ENCODE assay signal across 12 mouse cellular contexts in genomic region chr8:22013034-22013707, GRCm38 (mm10). TPM values are rescaled to one million over a fixed set of nuclear protein-coding genes. Genes with fewer than 3 reads are reported as not detected.
DNase-seq lines count a peak whose midpoint lies in the region; ATAC-seq and TF ChIP-seq lines count a peak whose summit lies in the region.
"Had no signal": no experiment of that assay in that cellular context is flagged by ENCODE, and none has a peak within 500 bp of the region (broad histone marks: within the 10 kb centered on the region; RNA-seq: fewer than 3 reads in every experiment).

No protein-coding gene starts in this region.

- H3K4me3 ChIP-seq in left cerebral cortex, adult 2 months = peak overlapping the region; percentile 36
- peak overlapping the region; percentile 17; the same call in 1 of the 2 replicates for H3K4me3 ChIP-seq in forebrain, embryonic 14.5 days (ENCODE audit: low read depth, low read length)
- H3K4me3 ChIP-seq: heart, embryonic 13.5 days had no signal

- no peaks in the 10 kb centered on the region for H3K9me3 ChIP-seq in forebrain, embryonic 14.5 days (replicated peaks; ENCODE audit: control insufficient read depth, low read length)
- H3K9me3 ChIP-seq: heart, embryonic 13.5 days had no signal

- peak overlapping the region; percentile 44 for H3K4me2 ChIP-seq in forebrain, embryonic 14.5 days (ENCODE audit: low read length)
- H3K4me2 ChIP-seq: heart, embryonic 13.5 days; lung, embryonic 14.5 days had no signal

- no peaks in the 10 kb centered on the region for H3K27me3 ChIP-seq in forebrain, embryonic 14.5 days (replicated peaks; ENCODE audit: control insufficient read depth, insufficient read depth, low read length)
- H3K27me3 ChIP-seq: heart, embryonic 13.5 days had no signal

- WGBS in forebrain, embryonic 14.5 days = 13% methylated on average over 24 of the region's 24 CpGs

- TF ChIP-seq CTCF in left cerebral cortex, adult 2 months (IDR thresholded peaks at IDR 0.05) = no peak
- no peak for TF ChIP-seq CTCF in brain, embryonic 14.5 days (IDR thresholded peaks at IDR 0.05; ENCODE audit: borderline replicate concordance, extremely low read depth, insufficient read depth, insufficient read length)

- H3K4me1 ChIP-seq in forebrain, embryonic 14.5 days (ENCODE audit: control insufficient read depth, insufficient read depth, low read length) = no peaks in the 10 kb centered on the region
- H3K4me1 ChIP-seq: heart, embryonic 13.5 days had no signal

- DNase-seq in left cerebral cortex, adult 2 months (ENCODE audit: extremely low spot score in 1 of 2, low spot score in 2 of 2) = no peak
- DNase-seq in left cerebral cortex, postnatal 25 days (ENCODE audit: low spot score in 2 of 2) = no peak
- DNase-seq in brain, embryonic 14.5 days (ENCODE audit: low read depth) = peak; percentile 31
- peak; percentile 39 for DNase-seq in forebrain, embryonic 14.5 days (ENCODE audit: low spot score)
- peak; percentile 82 for DNase-seq in retina, postnatal 1 day
- no peak for DNase-seq in cerebellum, adult 11-12 months
- DNase-seq in layer of hippocampus, adult 9-10 months (ENCODE audit: low spot score) = no peak
- no peak for DNase-seq in cerebellum, adult 9-11 months
- DNase-seq: cerebellum, adult 2 months; kidney, postnatal 36 days; lung, embryonic 14.5 days had no signal

- TF ChIP-seq POLR2A in brain, embryonic 14.5 days (IDR thresholded peaks at IDR 0.05; ENCODE audit: borderline replicate concordance, extremely low read depth, insufficient read depth, insufficient read length, poor library complexity, severe bottlenecking) = no peak

- no peaks in the 10 kb centered on the region for H3K36me3 ChIP-seq in forebrain, embryonic 14.5 days (ENCODE audit: control insufficient read depth, insufficient read depth, low read length)
- H3K36me3 ChIP-seq: heart, embryonic 13.5 days had no signal

- peak; percentile 64; the same call in 1 of the 2 replicates for ATAC-seq in forebrain, embryonic 14.5 days

- no peak overlapping the region for H3K27ac ChIP-seq in left cerebral cortex, adult 2 months
- H3K27ac ChIP-seq in forebrain, embryonic 14.5 days (ENCODE audit: low read depth, low read length) = no peak overlapping the region
- H3K27ac ChIP-seq: heart, embryonic 13.5 days had no signal

- intact Hi-C loops in left cerebral cortex, adult 2 months (cut with DNase I) = no loop called here
- intact Hi-C loops in left cerebral cortex, postnatal 25 days (cut with DNase I) = no loop called here

- H3K9ac ChIP-seq in forebrain, embryonic 14.5 days (ENCODE audit: low read length) = no peak overlapping the region
- H3K9ac ChIP-seq: heart, embryonic 13.5 days; lung, embryonic 14.5 days had no signal

RNA-seq across cellular contexts. Expression of gene Ccdc70, which starts 43.6 kb away (rescaled TPM):
- not detected for total RNA-seq in left cerebral cortex, adult 2 months (2021)
- total RNA-seq in left cerebral cortex, postnatal 25 days (2021) = not detected
- not detected in 2 replicates for polyA plus RNA-seq in brain, embryonic 14.5 days (2012; rRNA removed)
- polyA plus RNA-seq in forebrain, embryonic 14.5 days (2014; fragmentation: Nextera tagmentation; extraction: Ambion mirVana) = not detected in 2 replicates
- polyA plus RNA-seq: cerebellum, adult 2 months; heart, embryonic 13.5 days; lung, embryonic 14.5 days had no signal

RNA-seq across cellular contexts. Expression of gene Atp7b, which starts 46.9 kb away (rescaled TPM):
- 1 to 10 TPM; 1.9 to 2.1 TPM for total RNA-seq in left cerebral cortex, adult 2 months (2021)
- total RNA-seq in left cerebral cortex, postnatal 25 days (2021) = 1 to 10 TPM; 1.9 to 2.0 TPM
- 2.1 and 2.5 TPM in 2 replicates for polyA plus RNA-seq in brain, embryonic 14.5 days (2012; rRNA removed)
- polyA plus RNA-seq in forebrain, embryonic 14.5 days (2014; fragmentation: Nextera tagmentation; extraction: Ambion mirVana) = 1.2 TPM in 2 replicates

RNA-seq across cellular contexts. Expression of gene Alg11, which starts 47.4 kb away (rescaled TPM):
- 10 to 100 TPM; 30.6 to 32.0 TPM for total RNA-seq in left cerebral cortex, adult 2 months (2021)
- 10 to 100 TPM; 32.7 to 34.4 TPM for total RNA-seq in left cerebral cortex, postnatal 25 days (2021)
- 10.0 and 14.8 TPM in 2 replicates for polyA plus RNA-seq in brain, embryonic 14.5 days (2012; rRNA removed)
- 16.7 and 19.1 TPM in 2 replicates for polyA plus RNA-seq in forebrain, embryonic 14.5 days (2014; fragmentation: Nextera tagmentation; extraction: Ambion mirVana)

RNA-seq across cellular contexts. Expression of gene Fam90a1a, which starts 54.7 kb away (rescaled TPM):
- total RNA-seq in left cerebral cortex, adult 2 months (2021) = not detected
- not detected for total RNA-seq in left cerebral cortex, postnatal 25 days (2021)
- polyA plus RNA-seq in brain, embryonic 14.5 days (2012; rRNA removed) = not detected in 2 replicates
- not detected in 2 replicates for polyA plus RNA-seq in forebrain, embryonic 14.5 days (2014; fragmentation: Nextera tagmentation; extraction: Ambion mirVana)
- polyA plus RNA-seq: cerebellum, adult 2 months; heart, embryonic 13.5 days; lung, embryonic 14.5 days had no signal

Comparison
In these comparisons a context has a peak if more than half of its experiments do, and no peak if none do; other contexts are left out.
1. DNase-seq: peak in brain, embryonic 14.5 days (single experiment), forebrain, embryonic 14.5 days (single experiment) and retina, postnatal 1 day (single experiment); none in left cerebral cortex, adult 2 months (0 of 2), left cerebral cortex, postnatal 25 days (0 of 2), cerebellum, adult 11-12 months (single experiment), layer of hippocampus, adult 9-10 months (single experiment) and cerebellum, adult 9-11 months (single experiment).